Mouse (Mus musculus) layer of hippocampus, postnatal 36 days (tissue): ENCODE measurements at regions not wholly inside any gene's neighbourhood (a gene's known extent, or its start where the extent isn't known, plus 50 kb on each side); places are given as distances from the start of the nearest gene placed in this dataset.

Source experiments
- DNase-seq, 2 experiments: peaks; one replicate each; pipeline ENCODE4 v3.0.0; 2022

GRCm38 (mm10) chr13:78577497-78577896, 377.9 kb upstream of the Nr2f1 start:
- no peak for DNase-seq

- DNase-seq = no peak
Measured at GRCm38 (mm10) chr13:78576300-78577296, 377.0 kb upstream of the Nr2f1 start.

GRCm38 (mm10) chr13:78571093-78571492, 371.5 kb upstream of the Nr2f1 start:
- DNase-seq = no peak

- no peak for DNase-seq
Measured at GRCm38 (mm10) chr13:78524446-78524937, 324.9 kb upstream of the Nr2f1 start.

GRCm38 (mm10) chr13:78520771-78521170, 321.2 kb upstream of the Nr2f1 start:
- no peak for DNase-seq

- DNase-seq = no peak
Measured at GRCm38 (mm10) chr13:78520186-78520585, 320.6 kb upstream of the Nr2f1 start.

GRCm38 (mm10) chr13:78500551-78500950, 301.0 kb upstream of the Nr2f1 start:
- no peak for DNase-seq

- no peak for DNase-seq
Measured at GRCm38 (mm10) chr13:78483760-78484357, 284.3 kb upstream of the Nr2f1 start.

- no peak for DNase-seq
Measured at GRCm38 (mm10) chr13:78482929-78483759, 283.6 kb upstream of the Nr2f1 start.

GRCm38 (mm10) chr13:78451333-78452070, 251.9 kb upstream of the Nr2f1 start:
- DNase-seq = no peak

- DNase-seq = no peak
Measured at GRCm38 (mm10) chr13:78446726-78447031, 247.1 kb upstream of the Nr2f1 start.

GRCm38 (mm10) chr13:78445891-78446725, 246.6 kb upstream of the Nr2f1 start:
- DNase-seq = no peak

GRCm38 (mm10) chr13:78444691-78445349, 245.3 kb upstream of the Nr2f1 start:
- DNase-seq = no peak

GRCm38 (mm10) chr13:78428469-78428868, 228.9 kb upstream of the Nr2f1 start:
- DNase-seq = no peak

GRCm38 (mm10) chr13:78428084-78428445, 228.5 kb upstream of the Nr2f1 start:
- no peak for DNase-seq

- peak; percentile 31 to 49 for DNase-seq
Measured at GRCm38 (mm10) chr13:78427141-78428083, 227.9 kb upstream of the Nr2f1 start.

GRCm38 (mm10) chr13:78426306-78426921, 226.9 kb upstream of the Nr2f1 start:
- no peak for DNase-seq

- no peak for DNase-seq
Measured at GRCm38 (mm10) chr13:78405071-78405470, 205.5 kb upstream of the Nr2f1 start.

GRCm38 (mm10) chr13:78383761-78384160, 184.2 kb upstream of the Nr2f1 start:
- DNase-seq = no peak
